Comparison of ENCODE assay signal across 9 mouse cellular contexts in the genomic region with DNA sequence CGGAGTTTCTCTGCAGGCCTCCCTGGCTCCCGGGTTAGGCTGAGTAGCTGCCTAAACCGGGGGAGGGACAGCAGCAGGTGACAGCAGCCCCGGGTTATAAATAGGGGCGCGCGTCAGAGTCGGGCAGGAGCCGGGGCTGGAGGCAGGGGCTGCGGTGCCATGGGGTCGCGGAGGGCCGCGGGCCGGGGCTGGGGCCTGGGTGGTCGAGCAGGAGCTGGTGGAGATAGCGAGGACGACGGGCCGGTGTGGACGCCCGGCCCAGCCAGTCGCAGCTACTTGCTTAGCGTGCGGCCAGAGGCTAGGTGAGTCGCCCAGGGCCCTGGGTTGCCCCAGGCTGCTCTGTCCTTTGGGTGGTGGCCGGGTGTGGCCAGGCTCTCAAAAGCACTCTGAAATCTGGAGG. TPM values are rescaled to one million over a fixed set of nuclear protein-coding genes. Genes with fewer than 3 reads are reported as not detected.
DNase-seq lines count a peak whose midpoint lies in the region; ATAC-seq and TF ChIP-seq lines count a peak whose summit lies in the region.
"Had no signal": no experiment of that assay in that cellular context is flagged by ENCODE, and none has a peak within 500 bp of the region (broad histone marks: within the 10 kb centered on the region; RNA-seq: fewer than 3 reads in every experiment).

A gene (plus strand): TSS at position 130 of the 400 bp plus-strand sequence.

- DNase-seq in neural tube, embryonic 10.5 days (ENCODE audit: extremely low spot score, low spot score), result peak; percentile 31
- DNase-seq in gastrocnemius, postnatal 4 days (ENCODE audit: low spot score in 2 of 2), result peak in 1 of 2 experiments; percentile 30
- peak; percentile 46 for DNase-seq in stomach, postnatal 0 days (ENCODE audit: low spot score)
- DNase-seq in layer of hippocampus, postnatal 25 days (ENCODE audit: extremely low spot score in 1 of 2, low spot score in 1 of 2), result no peak
- no peak for DNase-seq in spleen, adult 12 weeks (ENCODE audit: low spot score)

- 46% methylated on average over 27 of the region's 27 CpGs for WGBS in neural tube, embryonic 15.5 days
- WGBS in intestine, embryonic 16.5 days, result 22% methylated on average over 27 of the region's 27 CpGs
- WGBS in stomach, postnatal 0 days, result 36% methylated on average over 27 of the region's 27 CpGs

- H3K27ac ChIP-seq in neural tube, embryonic 15.5 days (replicated peaks), result no peak within 1 kb of the TSS
- H3K27ac ChIP-seq in intestine, embryonic 16.5 days (ENCODE audit: low read length), result peak within 1 kb of the TSS; percentile 80
- H3K27ac ChIP-seq in stomach, postnatal 0 days (replicated peaks), result no peak within 1 kb of the TSS
- H3K27ac ChIP-seq: embryonic facial prominence, embryonic 13.5 days; neural tube, embryonic 13.5 days had no signal

- H3K4me3 ChIP-seq in neural tube, embryonic 15.5 days (replicated peaks), result no peak within 1 kb of the TSS
- H3K4me3 ChIP-seq in intestine, embryonic 16.5 days (ENCODE audit: low read length), result no peak within 1 kb of the TSS; the same call in none of the 2 replicates
- no peak within 1 kb of the TSS for H3K4me3 ChIP-seq in stomach, postnatal 0 days (ENCODE audit: low read depth, low read length)
- H3K4me3 ChIP-seq: embryonic facial prominence, embryonic 13.5 days; neural tube, embryonic 13.5 days had no signal

- H3K36me3 ChIP-seq in neural tube, embryonic 15.5 days, result no peaks in the 10 kb centered on the region
- no peaks in the 10 kb centered on the region for H3K36me3 ChIP-seq in intestine, embryonic 16.5 days (ENCODE audit: control insufficient read depth, insufficient read depth, low read length)
- H3K36me3 ChIP-seq in stomach, postnatal 0 days (ENCODE audit: control insufficient read depth, insufficient read depth, low read length), result no peaks in the 10 kb centered on the region
- H3K36me3 ChIP-seq: embryonic facial prominence, embryonic 13.5 days; neural tube, embryonic 13.5 days had no signal

- H3K27me3 ChIP-seq in neural tube, embryonic 15.5 days (replicated peaks), result no peaks in the 10 kb centered on the region
- H3K27me3 ChIP-seq in intestine, embryonic 16.5 days (replicated peaks; ENCODE audit: control insufficient read depth, insufficient read depth, low read length), result no peaks in the 10 kb centered on the region
- H3K27me3 ChIP-seq in stomach, postnatal 0 days (ENCODE audit: control insufficient read depth, insufficient read depth, low read length), result no peaks in the 10 kb centered on the region
- H3K27me3 ChIP-seq: embryonic facial prominence, embryonic 13.5 days; neural tube, embryonic 13.5 days had no signal

- H3K9me3 ChIP-seq in neural tube, embryonic 15.5 days (replicated peaks), result no peaks in the 10 kb centered on the region
- H3K9me3 ChIP-seq in intestine, embryonic 16.5 days (ENCODE audit: control insufficient read depth, low read length), result no peaks in the 10 kb centered on the region
- no peaks in the 10 kb centered on the region for H3K9me3 ChIP-seq in stomach, postnatal 0 days (ENCODE audit: control insufficient read depth, low read length)
- H3K9me3 ChIP-seq: embryonic facial prominence, embryonic 13.5 days; neural tube, embryonic 13.5 days had no signal

- H3K4me1 ChIP-seq in neural tube, embryonic 15.5 days, result 0 out of 2 replicates have a peak, but pooled peaks cover 2% of the 10 kb centered on the region
- H3K4me1 ChIP-seq in intestine, embryonic 16.5 days (ENCODE audit: control insufficient read depth, insufficient read depth, low read length), result peaks cover 26% of the 10 kb centered on the region
- H3K4me1 ChIP-seq in stomach, postnatal 0 days (replicated peaks; ENCODE audit: control insufficient read depth, insufficient read depth), result no peaks in the 10 kb centered on the region
- H3K4me1 ChIP-seq: embryonic facial prominence, embryonic 13.5 days; neural tube, embryonic 13.5 days had no signal

- TF ChIP-seq CTCF in stomach, postnatal 0 days (IDR thresholded peaks at IDR 0.05; ENCODE audit: low read depth), result no peak

- no peak within 1 kb of the TSS for H3K4me2 ChIP-seq in neural tube, embryonic 15.5 days
- peak within 1 kb of the TSS; percentile 35 for H3K4me2 ChIP-seq in intestine, embryonic 16.5 days (ENCODE audit: low read depth, low read length)
- H3K4me2 ChIP-seq in stomach, postnatal 0 days (replicated peaks; ENCODE audit: low read depth), result peak within 1 kb of the TSS; percentile 23; the same call in 1 of the 2 replicates
- H3K4me2 ChIP-seq: embryonic facial prominence, embryonic 13.5 days; neural tube, embryonic 13.5 days had no signal

- ATAC-seq in neural tube, embryonic 15.5 days (ENCODE audit: low FRiP score), result no peak
- ATAC-seq in intestine, embryonic 16.5 days, result peak; percentile 76
- ATAC-seq in stomach, postnatal 0 days (ENCODE audit: low FRiP score, low TSS enrichment), result 0 out of 2 replicates have a peak, but pooled peaks have one; percentile 41

- H3K9ac ChIP-seq in neural tube, embryonic 15.5 days (replicated peaks), result no peak within 1 kb of the TSS
- H3K9ac ChIP-seq in intestine, embryonic 16.5 days (ENCODE audit: low read depth, low read length), result peak within 1 kb of the TSS; percentile 55; the same call in 1 of the 2 replicates
- H3K9ac ChIP-seq in stomach, postnatal 0 days (ENCODE audit: low read length), result no peak within 1 kb of the TSS
- H3K9ac ChIP-seq: embryonic facial prominence, embryonic 13.5 days; neural tube, embryonic 13.5 days had no signal

- TF ChIP-seq EP300 in stomach, postnatal 0 days (optimal IDR thresholded peaks at IDR 0.05), result no peak

RNA-seq across cellular contexts. Expression of the gene that starts here (rescaled TPM):
- 0.47 and 0.49 TPM in 2 replicates for polyA plus RNA-seq in neural tube, embryonic 15.5 days (2015; fragmentation: Nextera tagmentation; extraction: Ambion mirVana)
- total RNA-seq in gastrocnemius, postnatal 4 days (2021), result 100 to 1,000 TPM; 132 to 139 TPM
- polyA plus RNA-seq in intestine, embryonic 16.5 days (2015; fragmentation: Nextera tagmentation; extraction: Ambion mirVana), result 8.4 and 12.5 TPM in 2 replicates
- polyA plus RNA-seq in stomach, postnatal 0 days (2015; fragmentation: Nextera tagmentation; extraction: Ambion mirVana), result 0.11 and 0.15 TPM in 2 replicates
- 1 to 10 TPM in 1 of 2 experiments, under 1 TPM in 1; 0.68 to 1.1 TPM for total RNA-seq in layer of hippocampus, postnatal 25 days (2021)

Comparison
In these comparisons a context has a peak if more than half of its experiments do, and no peak if none do; other contexts are left out.
1. RNA of the gene that starts here (total RNA-seq): 132 to 139 TPM in gastrocnemius, postnatal 4 days; 0.68 to 1.1 TPM in layer of hippocampus, postnatal 25 days; every median in the first group is over 10 times any median in the second.
2. Peak in DNase-seq, ATAC-seq and H3K4me2 ChIP-seq in stomach, postnatal 0 days; RNA of the gene not detected or under 1 TPM.